Mouse (Mus musculus): ENCODE results near the gene Kcns3. TPM values are rescaled to one million over a fixed set of nuclear protein-coding genes. Genes with fewer than 3 reads are reported as not detected.

The Kcns3 gene
- polyA plus RNA-seq, 1 experiment from 2014 or later = 6.1 TPM

- H3K27ac ChIP-seq (replicated peaks) = no peak overlapping the region
- no peaks in the 10 kb centered on the region for H3K27me3 ChIP-seq (ENCODE audit: control insufficient read depth, insufficient read depth, low read length)
- H3K9ac ChIP-seq (ENCODE audit: low read length) = no peak overlapping the region
- peak overlapping the region; percentile 36 for H3K4me2 ChIP-seq (replicated peaks; ENCODE audit: low read depth)
- WGBS = 25% methylated on average over 11 of the region's 11 CpGs
- H3K4me3 ChIP-seq (ENCODE audit: low read depth, low read length) = 0 out of 2 replicates have a peak overlapping the region, but pooled peaks have one; percentile 1
- ATAC-seq (ENCODE audit: low FRiP score, low TSS enrichment) = peak; percentile 90
- no peaks in the 10 kb centered on the region for H3K36me3 ChIP-seq (ENCODE audit: control insufficient read depth, insufficient read depth, low read length)
- no peaks in the 10 kb centered on the region for H3K9me3 ChIP-seq (ENCODE audit: control insufficient read depth, low read length)
- peak; percentile 88 for DNase-seq (ENCODE audit: low spot score)
- no peak for TF ChIP-seq EP300 (optimal IDR thresholded peaks at IDR 0.05)
- peak; percentile 94 for TF ChIP-seq CTCF (IDR thresholded peaks at IDR 0.05; ENCODE audit: low read depth)
- H3K4me1 ChIP-seq (replicated peaks; ENCODE audit: control insufficient read depth, insufficient read depth) = no peaks in the 10 kb centered on the region
These were observed 27.8 kb upstream of the Kcns3 start for GRCm38 (mm10) chr12:11178486-11179154.

GRCm38 (mm10) chr12:11177408-11178394 lies 26.8 kb upstream of the Kcns3 start:
- Histone ChIP-seq H3K9ac (ENCODE audit: low read length) (no peak overlapping the region), H3K9me3 (ENCODE audit: control insufficient read depth, low read length) (no peaks in the 10 kb centered on the region), H3K27ac (replicated peaks) (no peak overlapping the region), H3K4me3 (ENCODE audit: low read depth, low read length) (no peak overlapping the region), H3K4me1 (replicated peaks; ENCODE audit: control insufficient read depth, insufficient read depth) (no peaks in the 10 kb centered on the region), H3K36me3 (ENCODE audit: control insufficient read depth, insufficient read depth, low read length) (no peaks in the 10 kb centered on the region), H3K27me3 (ENCODE audit: control insufficient read depth, insufficient read depth, low read length) (no peaks in the 10 kb centered on the region), H3K4me2 (replicated peaks; ENCODE audit: low read depth) (peak overlapping the region; percentile 36; the same call in 1 of the 2 replicates)
- ATAC-seq (ENCODE audit: low FRiP score, low TSS enrichment) (no peak), DNase-seq (ENCODE audit: low spot score) (no peak)
- WGBS = 27% methylated on average over 5 of the region's 5 CpGs
- no peak for TF ChIP-seq EP300 (optimal IDR thresholded peaks at IDR 0.05)
- TF ChIP-seq CTCF (IDR thresholded peaks at IDR 0.05; ENCODE audit: low read depth) = peak; percentile 61

- no peak overlapping the region for H3K4me2 ChIP-seq (replicated peaks; ENCODE audit: low read depth)
- H3K27ac ChIP-seq (replicated peaks) = no peak overlapping the region
- WGBS = 90% methylated on average over 3 of the region's 3 CpGs
- no peaks in the 10 kb centered on the region for H3K36me3 ChIP-seq (ENCODE audit: control insufficient read depth, insufficient read depth, low read length)
- no peaks in the 10 kb centered on the region for H3K9me3 ChIP-seq (ENCODE audit: control insufficient read depth, low read length)
- no peak for TF ChIP-seq EP300 (optimal IDR thresholded peaks at IDR 0.05)
- TF ChIP-seq CTCF (IDR thresholded peaks at IDR 0.05; ENCODE audit: low read depth) = no peak
- no peaks in the 10 kb centered on the region for H3K4me1 ChIP-seq (replicated peaks; ENCODE audit: control insufficient read depth, insufficient read depth)
- H3K4me3 ChIP-seq (ENCODE audit: low read depth, low read length) = no peak overlapping the region
- no peaks in the 10 kb centered on the region for H3K27me3 ChIP-seq (ENCODE audit: control insufficient read depth, insufficient read depth, low read length)
- no peak for DNase-seq (ENCODE audit: low spot score)
- ATAC-seq (ENCODE audit: low FRiP score, low TSS enrichment) = no peak
- H3K9ac ChIP-seq (ENCODE audit: low read length) = no peak overlapping the region
These were observed 7.8 kb upstream of the Kcns3 start for GRCm38 (mm10) chr12:11158670-11159069.

- no peak for ATAC-seq (ENCODE audit: low FRiP score, low TSS enrichment)
- no peak overlapping the region for H3K27ac ChIP-seq (replicated peaks)
These were observed 4.3 kb upstream of the Kcns3 start for GRCm38 (mm10) chr12:11155123-11155522.

GRCm38 (mm10) chr12:11153587-11153986 lies 2.7 kb upstream of the Kcns3 start:
- H3K9ac ChIP-seq (ENCODE audit: low read length) = no peak overlapping the region
- no peaks in the 10 kb centered on the region for H3K27me3 ChIP-seq (ENCODE audit: control insufficient read depth, insufficient read depth, low read length)
- no peak overlapping the region for H3K27ac ChIP-seq (replicated peaks)
- no peaks in the 10 kb centered on the region for H3K9me3 ChIP-seq (ENCODE audit: control insufficient read depth, low read length)
- TF ChIP-seq CTCF (IDR thresholded peaks at IDR 0.05; ENCODE audit: low read depth) = no peak
- TF ChIP-seq EP300 (optimal IDR thresholded peaks at IDR 0.05) = no peak
- H3K4me1 ChIP-seq (replicated peaks; ENCODE audit: control insufficient read depth, insufficient read depth) = no peaks in the 10 kb centered on the region
- DNase-seq (ENCODE audit: low spot score) (no peak), ATAC-seq (ENCODE audit: low FRiP score, low TSS enrichment) (no peak)
- H3K36me3 ChIP-seq (ENCODE audit: control insufficient read depth, insufficient read depth, low read length) = no peaks in the 10 kb centered on the region
- no peak overlapping the region for H3K4me2 ChIP-seq (replicated peaks; ENCODE audit: low read depth)
- H3K4me3 ChIP-seq (ENCODE audit: low read depth, low read length) = no peak overlapping the region

More at GRCm38 (mm10) chr12:11155123-11155522, 4.3 kb upstream of the Kcns3 start:
- TF ChIP-seq EP300 (optimal IDR thresholded peaks at IDR 0.05) (no peak), CTCF (IDR thresholded peaks at IDR 0.05; ENCODE audit: low read depth) (no peak)
- Histone ChIP-seq H3K4me1 (replicated peaks; ENCODE audit: control insufficient read depth, insufficient read depth) (no peaks in the 10 kb centered on the region), H3K27me3 (ENCODE audit: control insufficient read depth, insufficient read depth, low read length) (no peaks in the 10 kb centered on the region), H3K4me3 (ENCODE audit: low read depth, low read length) (no peak overlapping the region), H3K36me3 (ENCODE audit: control insufficient read depth, insufficient read depth, low read length) (no peaks in the 10 kb centered on the region), H3K4me2 (replicated peaks; ENCODE audit: low read depth) (no peak overlapping the region), H3K9ac (ENCODE audit: low read length) (no peak overlapping the region), H3K9me3 (ENCODE audit: control insufficient read depth, low read length) (no peaks in the 10 kb centered on the region)
- no peak for DNase-seq (ENCODE audit: low spot score)
- 90% methylated on average over 1 of the region's 1 CpGs for WGBS
